Mouse (Mus musculus) cerebellum, postnatal 10 days (tissue): ENCODE measurements at regions not wholly inside any gene's neighbourhood (a gene's known extent, or its start where the extent isn't known, plus 50 kb on each side); places are given as distances from the start of the nearest gene placed in this dataset.
A peak's percentile ranks its signal among the peaks of the same experiment; 100 is the strongest.

Source experiments
- DNase-seq, 2 experiments: peaks; one replicate each; pipeline ENCODE4 v3.0.0; 2021; ENCODE audit warnings: mixed read lengths in 2 of 2

DNA sequence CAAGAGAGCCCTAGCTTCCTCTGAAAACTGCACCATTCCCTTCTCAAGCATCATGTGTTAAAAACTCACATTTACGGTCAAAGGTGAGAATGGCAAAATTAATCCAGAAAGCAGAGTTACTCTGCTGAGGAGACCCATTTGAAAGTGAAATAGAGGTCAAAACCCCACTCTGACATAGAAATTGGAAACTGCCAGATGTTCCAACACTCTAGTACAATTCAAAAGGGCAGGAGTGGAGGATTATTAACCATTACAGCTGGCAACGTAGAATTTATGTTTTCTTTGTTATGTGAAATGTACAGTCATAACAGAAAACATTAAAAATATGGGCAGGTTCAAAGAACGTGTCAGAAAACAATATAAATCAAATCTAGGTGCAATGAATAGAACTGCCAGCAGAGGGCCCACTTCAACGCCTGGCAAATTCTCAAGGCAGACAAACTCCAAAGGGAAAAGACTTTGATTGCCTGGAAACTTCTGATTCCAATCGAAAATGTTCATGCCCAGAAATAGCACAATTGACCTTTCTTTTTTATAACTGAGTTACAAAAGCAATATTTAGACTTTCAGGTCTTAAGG is 54.2 kb upstream of the Rfpl4b start:
- DNase-seq = peak; percentile 65 to 76

- no peak for DNase-seq
These were observed 57.7 kb upstream of the Rfpl4b start for GRCm38 (mm10) chr10:38879271-38879670.

DNA sequence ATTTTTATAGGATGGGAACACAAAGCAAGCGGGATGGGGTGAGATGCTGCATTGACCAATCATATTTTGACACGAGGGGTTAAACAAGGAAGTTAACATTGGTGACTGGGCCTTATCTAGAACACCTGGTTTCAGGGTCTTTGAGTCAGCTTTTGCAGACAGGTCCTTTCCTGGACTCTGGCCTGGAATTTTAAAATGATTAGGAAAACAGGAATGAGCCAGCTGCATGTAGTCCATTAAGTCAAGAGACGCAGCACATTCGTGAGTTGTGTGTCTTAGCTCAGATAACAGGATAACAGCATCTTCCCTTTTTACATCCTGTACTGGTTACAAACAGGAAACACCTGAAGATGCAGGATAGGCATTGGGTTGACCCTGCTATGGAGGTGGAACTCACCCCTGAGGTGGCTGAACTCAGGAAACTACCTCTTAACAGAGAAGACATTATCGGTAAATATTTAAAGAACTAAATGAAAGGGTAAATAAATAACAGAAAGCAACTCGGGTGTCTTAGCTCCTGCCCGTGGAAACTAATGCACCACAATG is 59.1 kb upstream of the Rfpl4b start:
- no peak for DNase-seq

- DNase-seq = no peak
These were observed 60.6 kb upstream of the Rfpl4b start for GRCm38 (mm10) chr10:38882154-38882553.

GRCm38 (mm10) chr10:38883816-38884599 is 62.4 kb upstream of the Rfpl4b start:
- DNase-seq = no peak

DNA sequence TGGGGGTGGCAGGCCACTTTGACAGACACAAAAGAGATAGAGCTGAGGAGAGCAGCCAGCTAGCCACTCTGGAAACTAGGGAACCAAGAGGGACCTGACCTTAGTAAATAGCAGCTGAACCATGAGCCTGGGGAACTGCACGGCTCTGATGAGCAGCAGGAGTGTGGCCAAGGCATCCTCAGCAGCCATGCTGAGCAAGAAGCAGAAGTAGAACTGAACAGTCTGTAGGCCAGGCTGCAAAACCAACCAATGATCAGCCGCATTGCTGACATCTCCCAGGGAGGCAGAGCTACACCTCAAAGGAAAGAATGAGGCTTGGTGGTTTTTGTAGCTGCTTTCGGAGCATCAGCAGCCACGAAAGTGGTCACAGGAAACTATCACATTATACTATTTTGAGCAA is 63.1 kb upstream of the Rfpl4b start:
- no peak for DNase-seq

DNA sequence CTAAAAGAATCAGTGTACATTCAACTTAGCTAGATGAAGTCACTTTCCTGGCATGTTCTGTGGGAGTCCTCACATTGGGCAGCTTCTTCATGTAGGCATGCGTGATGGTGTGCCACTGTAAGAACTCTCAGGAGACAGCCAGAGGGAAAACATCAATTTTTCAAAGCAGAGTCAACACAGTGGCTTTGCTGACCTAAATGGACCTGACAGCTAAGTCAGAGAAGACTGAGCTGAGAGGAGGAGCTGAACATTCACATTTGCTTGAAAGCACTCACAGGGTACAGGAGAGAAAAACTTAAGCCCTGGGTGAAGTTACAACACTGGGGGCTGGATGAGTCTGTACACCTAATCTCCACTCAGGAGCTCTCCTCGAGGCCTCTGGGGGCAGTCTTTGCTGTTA is 64.9 kb upstream of the Rfpl4b start:
- DNase-seq = no peak

DNA sequence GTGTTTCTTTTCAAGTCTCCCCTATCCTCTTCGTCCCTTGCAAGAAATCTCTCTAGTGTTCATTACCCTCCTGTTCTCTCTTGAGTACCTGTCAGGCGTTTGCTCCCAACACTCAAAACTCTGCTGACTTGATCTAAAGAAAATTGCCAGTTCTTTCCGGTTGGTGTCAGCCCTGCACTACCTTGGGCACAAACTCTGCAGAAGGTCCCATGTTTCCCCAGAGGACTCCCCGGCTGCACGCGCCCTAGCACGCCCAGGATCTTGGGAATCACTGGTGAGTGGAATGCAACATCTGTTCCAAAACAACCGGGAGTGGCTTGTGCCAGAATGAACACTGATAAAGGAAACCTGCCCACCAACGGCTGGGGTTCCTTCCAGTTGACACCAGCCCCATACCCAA is 66.3 kb upstream of the Rfpl4b start:
- DNase-seq = no peak

DNA sequence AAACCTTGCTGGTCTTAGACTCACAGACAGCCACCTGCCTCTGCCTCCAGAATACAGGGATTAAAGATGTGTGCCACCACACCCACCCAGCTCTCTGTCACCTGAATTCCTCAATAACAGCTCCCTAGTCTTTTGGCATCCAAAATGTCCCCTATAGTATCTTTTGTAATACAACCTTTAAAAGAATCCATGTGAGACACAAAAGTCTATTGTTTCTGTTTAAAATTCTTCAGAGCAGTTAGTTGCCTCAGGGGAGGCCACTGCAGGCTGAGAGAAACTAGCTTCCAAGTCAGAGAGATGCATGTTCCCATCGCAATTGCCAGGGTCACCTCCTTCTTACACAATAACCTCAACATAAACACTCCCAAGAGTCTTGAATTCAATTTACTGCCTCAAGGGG is 70.6 kb upstream of the Lama4 start:
- no peak for DNase-seq

DNA sequence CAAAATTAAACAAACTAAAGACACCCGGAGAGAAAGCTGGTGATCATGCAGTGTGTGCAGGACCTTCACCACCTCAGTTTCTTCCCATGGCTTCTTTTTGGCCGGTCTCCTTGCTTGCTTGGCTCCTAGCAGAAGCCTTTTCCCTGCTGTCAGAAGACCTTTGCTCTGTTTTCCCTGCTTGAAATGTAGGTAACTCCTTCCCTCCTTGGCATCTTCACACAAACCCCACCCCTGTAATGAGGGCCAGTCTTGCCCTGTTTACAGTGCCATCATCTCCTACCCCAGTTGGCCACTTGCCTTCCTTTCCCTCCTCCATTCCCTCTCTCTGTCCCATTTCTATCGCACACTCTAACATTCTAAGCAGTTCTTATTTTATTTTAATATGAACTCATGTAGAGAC is 69.7 kb upstream of the Lama4 start:
- no peak for DNase-seq

- peak; percentile 58 to 63 for DNase-seq
These were observed 67.7 kb upstream of the Lama4 start for GRCm38 (mm10) chr10:38897573-38897972.

GRCm38 (mm10) chr10:38906121-38906520 is 59.2 kb upstream of the Lama4 start:
- DNase-seq = no peak

DNA sequence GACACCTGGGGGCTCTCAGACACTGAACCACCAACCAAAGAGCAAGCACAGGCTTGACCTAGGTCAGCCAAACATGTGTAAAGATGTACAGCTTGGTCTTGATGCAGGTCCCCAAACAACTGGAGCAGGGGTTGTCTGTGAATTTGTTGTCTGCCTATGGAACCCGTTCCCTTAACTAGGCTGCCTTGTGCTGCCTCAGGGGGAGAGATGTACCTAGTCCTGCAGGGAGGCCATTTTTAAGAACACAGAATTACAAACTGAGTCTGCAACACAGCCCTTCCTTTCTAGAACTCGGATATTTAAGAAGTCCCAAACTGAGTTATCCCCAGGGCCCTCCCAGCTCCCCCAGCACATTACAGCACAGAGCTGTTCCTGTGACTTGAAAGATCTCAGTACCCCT is 57.5 kb upstream of the Lama4 start:
- no peak for DNase-seq

GRCm38 (mm10) chr10:38908277-38908676 is 57.0 kb upstream of the Lama4 start:
- DNase-seq = peak; percentile 79 to 86

DNA sequence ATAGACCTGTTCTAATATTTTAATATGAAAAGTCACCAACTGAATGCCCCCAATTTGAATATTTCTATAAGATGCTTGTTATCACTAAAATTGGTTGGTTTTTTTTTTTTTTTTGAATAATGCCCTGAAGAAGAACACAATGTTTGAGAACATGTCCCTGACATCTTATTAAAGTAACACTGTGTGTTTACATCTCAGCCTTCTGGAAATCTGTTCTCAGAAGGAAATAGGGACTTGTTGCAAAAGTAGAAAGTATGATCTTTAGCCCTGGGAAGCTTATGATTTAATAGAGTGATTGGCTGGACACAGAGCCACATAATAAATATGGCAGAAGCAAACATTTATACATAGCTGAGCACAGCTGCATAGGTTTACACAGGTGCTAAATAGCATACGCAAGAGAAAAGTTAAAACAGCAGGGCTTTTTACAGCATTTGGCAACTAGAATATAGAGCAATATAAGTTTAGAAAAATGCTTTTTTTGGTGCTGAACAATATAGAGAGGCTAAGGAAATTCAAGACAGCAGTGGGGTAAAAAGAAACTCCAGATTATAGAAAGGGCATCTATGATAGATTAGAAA is 56.1 kb upstream of the Lama4 start:
- no peak for DNase-seq

DNA sequence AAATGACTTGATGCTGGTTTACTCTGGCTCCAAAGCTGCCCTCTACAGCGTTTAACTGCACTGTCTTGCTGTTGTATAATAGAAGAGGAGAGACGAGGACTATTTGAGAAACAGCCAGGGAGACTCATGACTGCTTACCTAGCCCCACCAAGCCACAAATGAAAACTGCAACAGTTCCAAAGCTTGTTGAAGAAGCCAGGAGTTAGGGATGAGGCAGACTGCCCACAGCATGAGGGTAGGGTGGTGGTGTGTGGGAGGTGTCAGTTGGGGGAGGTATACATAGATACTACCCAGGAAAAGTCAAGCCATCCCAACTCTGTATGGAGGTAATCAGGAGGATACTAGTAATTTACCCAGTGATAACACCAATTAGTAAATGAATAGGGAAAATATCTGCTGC is 55.5 kb upstream of the Lama4 start:
- no peak for DNase-seq

DNA sequence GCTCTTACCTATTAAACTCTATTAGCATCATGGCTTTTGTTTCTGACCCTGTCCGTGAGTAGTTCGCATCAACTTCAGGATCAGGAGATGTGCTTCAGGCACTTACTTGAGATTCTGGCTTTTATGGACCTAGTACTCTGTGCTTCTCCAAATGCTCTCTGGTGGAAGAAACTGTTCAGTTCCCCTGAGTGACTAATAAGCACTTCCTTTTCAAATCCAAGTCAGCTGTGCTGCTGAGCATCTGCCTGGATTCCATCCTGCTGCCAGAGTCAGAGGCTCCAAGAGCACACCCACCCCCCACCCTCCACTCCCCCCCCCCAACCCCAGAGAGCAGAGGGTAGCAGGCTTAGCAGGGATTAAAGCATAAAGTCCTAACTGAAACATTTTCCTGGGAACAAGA is 52.3 kb upstream of the Lama4 start:
- no peak for DNase-seq
